Mouse (Mus musculus): ENCODE results near the gene Cab39.

GRCm38 (mm10) chr1:85857261-85857754 lies 64.1 kb downstream of the Cab39 start:
- TF ChIP-seq CTCF (IDR thresholded peaks at IDR 0.05; ENCODE audit: low read depth, low read length): no peak
- TF ChIP-seq GATA1 (IDR thresholded peaks at IDR 0.05; ENCODE audit: borderline replicate concordance, low read length): no peak
- no peak for TF ChIP-seq POLR2AphosphoS5 (IDR thresholded peaks at IDR 0.05; ENCODE audit: insufficient replicate concordance, low read depth, low read length)
- TF ChIP-seq GATA2 (IDR thresholded peaks at IDR 0.05; ENCODE audit: borderline replicate concordance, low read depth, low read length): no peak

Measured in G1E (cell line).